Mouse (Mus musculus): ENCODE measurements around the gene Cenpl. TPM values are rescaled to one million over a fixed set of nuclear protein-coding genes. Genes with fewer than 3 reads are reported as not detected.

The Cenpl gene
- polyA plus RNA-seq, 1 experiment: 9.5 TPM

DNA sequence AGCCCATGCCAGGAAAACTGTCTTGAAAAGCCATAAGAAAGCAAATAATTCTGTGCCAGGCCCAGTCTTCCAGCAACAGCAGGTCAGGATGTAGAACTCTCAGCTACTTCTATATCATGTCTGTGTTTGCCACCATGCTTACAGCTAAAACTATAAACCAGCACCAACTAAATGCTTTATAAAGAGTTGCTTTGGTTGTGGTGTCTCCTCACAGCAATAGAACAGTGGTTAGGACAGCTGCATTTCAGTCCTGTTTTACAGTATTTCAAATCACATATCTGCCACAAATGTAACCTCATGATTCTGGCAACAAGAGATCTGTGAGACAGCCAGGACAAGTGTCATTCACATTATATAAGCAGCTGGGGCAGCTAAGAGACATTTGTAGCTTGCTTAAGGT, 29.7 kb upstream of the Cenpl start:
- Histone ChIP-seq H3K27me3 (ENCODE audit: control insufficient read depth, insufficient read depth, low read length) (no peaks in the 10 kb centered on the region), H3K4me1 (replicated peaks; ENCODE audit: control insufficient read depth, insufficient read depth, low read length) (peaks cover 4% of the 10 kb centered on the region; the same call in 1 of the 2 replicates), H3K4me3 (ENCODE audit: control insufficient read depth, insufficient read depth, low read length) (no peak overlapping the region), H3K27ac (ENCODE audit: control insufficient read depth, insufficient read depth, low read length) (no peak overlapping the region), H3K36me3 (ENCODE audit: control insufficient read depth, insufficient read depth, low read length) (peaks cover 41% of the 10 kb centered on the region)
- no peak for DNase-seq
- TF ChIP-seq CTCF (IDR thresholded peaks at IDR 0.05; ENCODE audit: borderline replicate concordance, control insufficient read depth, extremely low read depth, insufficient read depth, low read length, poor library complexity): no peak
- no peak for TF ChIP-seq POLR2A (IDR thresholded peaks at IDR 0.05; ENCODE audit: control insufficient read depth, extremely low read depth, insufficient read depth, low read length, poor library complexity)

GRCm38 (mm10) chr1:161041261-161042020, 29.1 kb upstream of the Cenpl start:
- peaks cover 37% of the 10 kb centered on the region for H3K36me3 ChIP-seq (ENCODE audit: control insufficient read depth, insufficient read depth, low read length)
- H3K27me3 ChIP-seq (ENCODE audit: control insufficient read depth, insufficient read depth, low read length): no peaks in the 10 kb centered on the region
- H3K27ac ChIP-seq (ENCODE audit: control insufficient read depth, insufficient read depth, low read length): no peak overlapping the region
- no peak overlapping the region for H3K4me3 ChIP-seq (ENCODE audit: control insufficient read depth, insufficient read depth, low read length)
- TF ChIP-seq POLR2A (IDR thresholded peaks at IDR 0.05; ENCODE audit: control insufficient read depth, extremely low read depth, insufficient read depth, low read length, poor library complexity) (no peak), CTCF (IDR thresholded peaks at IDR 0.05; ENCODE audit: borderline replicate concordance, control insufficient read depth, extremely low read depth, insufficient read depth, low read length, poor library complexity) (no peak)
- no peaks in the 10 kb centered on the region for H3K4me1 ChIP-seq (replicated peaks; ENCODE audit: control insufficient read depth, insufficient read depth, low read length)
- 95% methylated on average over 7 of the region's 7 CpGs for WGBS
- no peak for DNase-seq

DNA sequence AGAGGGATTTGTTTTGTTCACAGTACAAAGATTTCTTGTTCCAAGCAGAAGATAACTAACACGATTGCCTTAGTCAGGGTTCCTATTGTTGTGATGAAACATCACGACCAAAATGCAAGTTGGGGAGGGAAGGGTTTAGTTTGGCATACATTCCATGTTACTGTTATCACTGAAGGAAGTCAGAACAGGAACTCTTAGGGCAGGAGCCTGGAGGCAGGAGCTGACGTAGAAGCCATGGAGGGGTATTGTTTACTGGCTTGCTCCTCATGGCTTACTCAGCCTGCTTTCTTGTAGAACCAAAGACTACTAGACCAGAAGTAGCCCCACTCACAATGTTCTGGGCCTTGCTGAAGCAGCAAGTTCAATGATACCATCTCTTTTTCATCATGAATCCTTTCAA, 23.5 kb upstream of the Cenpl start:
- no peak overlapping the region for H3K4me3 ChIP-seq (ENCODE audit: control insufficient read depth, insufficient read depth, low read length)
- H3K4me1 ChIP-seq (replicated peaks; ENCODE audit: control insufficient read depth, insufficient read depth, low read length): no peaks in the 10 kb centered on the region
- no peak for DNase-seq
- H3K27ac ChIP-seq (ENCODE audit: control insufficient read depth, insufficient read depth, low read length): no peak overlapping the region
- H3K36me3 ChIP-seq (ENCODE audit: control insufficient read depth, insufficient read depth, low read length): peaks cover 15% of the 10 kb centered on the region; the same call in 1 of the 2 replicates
- TF ChIP-seq POLR2A (IDR thresholded peaks at IDR 0.05; ENCODE audit: control insufficient read depth, extremely low read depth, insufficient read depth, low read length, poor library complexity): no peak
- TF ChIP-seq CTCF (IDR thresholded peaks at IDR 0.05; ENCODE audit: borderline replicate concordance, control insufficient read depth, extremely low read depth, insufficient read depth, low read length, poor library complexity): no peak
- 97% methylated on average over 3 of the region's 3 CpGs for WGBS
- no peaks in the 10 kb centered on the region for H3K27me3 ChIP-seq (ENCODE audit: control insufficient read depth, insufficient read depth, low read length)

DNA sequence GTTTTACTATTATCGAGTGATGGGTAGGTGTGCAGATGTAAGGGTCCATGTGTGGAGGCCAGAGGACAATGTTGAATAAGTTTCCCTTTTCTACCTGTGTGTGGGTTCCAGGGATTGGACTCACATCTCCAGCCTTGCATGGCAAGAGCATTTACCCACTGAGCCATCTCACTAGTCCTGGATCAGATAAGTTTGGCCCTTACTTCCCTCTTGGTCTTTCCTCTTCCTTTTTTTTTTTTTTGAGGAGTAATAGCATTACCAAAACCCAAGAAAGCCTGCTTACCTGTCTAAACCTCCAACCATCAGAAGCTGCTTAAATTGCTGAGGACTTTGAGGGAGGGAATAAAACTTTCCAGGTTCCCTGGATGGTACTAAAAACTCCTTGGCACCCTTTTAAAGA, 13.3 kb upstream of the Cenpl start:
- DNase-seq: no peak
- no peak overlapping the region for H3K27ac ChIP-seq (ENCODE audit: control insufficient read depth, insufficient read depth, low read length)
- H3K36me3 ChIP-seq (ENCODE audit: control insufficient read depth, insufficient read depth, low read length): peaks cover 3% of the 10 kb centered on the region; the same call in 1 of the 2 replicates
- 96% methylated on average over 1 of the region's 1 CpGs for WGBS
- H3K27me3 ChIP-seq (ENCODE audit: control insufficient read depth, insufficient read depth, low read length): no peaks in the 10 kb centered on the region
- no peak overlapping the region for H3K4me3 ChIP-seq (ENCODE audit: control insufficient read depth, insufficient read depth, low read length)
- no peak for TF ChIP-seq POLR2A (IDR thresholded peaks at IDR 0.05; ENCODE audit: control insufficient read depth, extremely low read depth, insufficient read depth, low read length, poor library complexity)
- TF ChIP-seq CTCF (IDR thresholded peaks at IDR 0.05; ENCODE audit: borderline replicate concordance, control insufficient read depth, extremely low read depth, insufficient read depth, low read length, poor library complexity): no peak
- H3K4me1 ChIP-seq (replicated peaks; ENCODE audit: control insufficient read depth, insufficient read depth, low read length): no peaks in the 10 kb centered on the region

GRCm38 (mm10) chr1:161063351-161063750, 7.2 kb upstream of the Cenpl start:
- Histone ChIP-seq H3K4me1 (replicated peaks; ENCODE audit: control insufficient read depth, insufficient read depth, low read length) (no peaks in the 10 kb centered on the region), H3K36me3 (ENCODE audit: control insufficient read depth, insufficient read depth, low read length) (no peaks in the 10 kb centered on the region), H3K27ac (ENCODE audit: control insufficient read depth, insufficient read depth, low read length) (no peak overlapping the region), H3K4me3 (ENCODE audit: control insufficient read depth, insufficient read depth, low read length) (no peak overlapping the region), H3K27me3 (ENCODE audit: control insufficient read depth, insufficient read depth, low read length) (no peaks in the 10 kb centered on the region)
- 95% methylated on average over 1 of the region's 1 CpGs for WGBS
- TF ChIP-seq POLR2A (IDR thresholded peaks at IDR 0.05; ENCODE audit: control insufficient read depth, extremely low read depth, insufficient read depth, low read length, poor library complexity): no peak
- DNase-seq: no peak

DNA sequence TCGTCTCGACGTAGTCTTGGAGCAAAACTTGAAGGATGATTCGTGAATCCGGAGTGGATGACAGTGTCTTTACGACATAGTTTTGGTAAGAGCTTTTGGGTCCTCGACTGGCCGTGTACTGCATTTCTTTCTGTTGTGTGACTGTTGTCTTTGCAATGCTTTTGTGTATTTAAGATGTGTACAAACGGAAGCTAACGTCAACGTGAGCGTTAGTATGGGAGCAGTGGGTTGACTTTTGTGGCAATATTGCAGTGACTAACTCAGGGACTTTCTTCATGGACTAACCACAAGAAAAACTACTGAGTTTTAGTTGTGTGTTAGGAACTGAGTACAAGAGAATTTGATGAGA, 733 bp downstream of the Cenpl start:
- Histone ChIP-seq H3K4me3 (ENCODE audit: control insufficient read depth, insufficient read depth, low read length) (peak overlapping the region; percentile 93), H3K27ac (ENCODE audit: control insufficient read depth, insufficient read depth, low read length) (peak overlapping the region; percentile 52; the same call in 1 of the 2 replicates), H3K4me1 (replicated peaks; ENCODE audit: control insufficient read depth, insufficient read depth, low read length) (peaks cover 27% of the 10 kb centered on the region), H3K27me3 (ENCODE audit: control insufficient read depth, insufficient read depth, low read length) (no peaks in the 10 kb centered on the region), H3K36me3 (ENCODE audit: control insufficient read depth, insufficient read depth, low read length) (no peaks in the 10 kb centered on the region)
- DNase-seq: no peak
- under 1% methylated on average over 12 of the region's 12 CpGs for WGBS
- no peak for TF ChIP-seq CTCF (IDR thresholded peaks at IDR 0.05; ENCODE audit: borderline replicate concordance, control insufficient read depth, extremely low read depth, insufficient read depth, low read length, poor library complexity)
- no peak for TF ChIP-seq POLR2A (IDR thresholded peaks at IDR 0.05; ENCODE audit: control insufficient read depth, extremely low read depth, insufficient read depth, low read length, poor library complexity)

DNA sequence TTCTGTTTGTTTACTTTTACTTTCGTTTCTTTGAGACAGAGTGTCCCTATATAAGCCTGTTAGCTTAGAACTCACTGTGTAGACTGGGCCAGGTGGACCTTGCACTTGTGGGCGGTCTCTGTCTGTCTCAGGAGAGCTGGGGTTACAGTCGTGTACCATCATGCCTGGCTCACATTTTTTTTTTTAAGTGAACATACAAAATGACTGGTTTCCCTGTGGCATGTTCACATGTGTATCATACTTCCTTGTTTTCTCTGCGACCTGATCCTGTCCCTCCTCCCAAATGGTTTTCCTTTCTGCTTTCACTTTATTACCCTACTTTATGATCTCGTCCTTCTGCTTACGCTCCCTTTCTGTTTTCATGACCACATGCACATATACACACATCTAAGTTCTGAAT, 5.7 kb downstream of the Cenpl start:
- no peak for DNase-seq
- WGBS: 57% methylated on average over 6 of the region's 6 CpGs
- Histone ChIP-seq H3K27me3 (ENCODE audit: control insufficient read depth, insufficient read depth, low read length) (no peaks in the 10 kb centered on the region), H3K4me1 (replicated peaks; ENCODE audit: control insufficient read depth, insufficient read depth, low read length) (peaks cover 24% of the 10 kb centered on the region), H3K4me3 (ENCODE audit: control insufficient read depth, insufficient read depth, low read length) (no peak overlapping the region), H3K36me3 (ENCODE audit: control insufficient read depth, insufficient read depth, low read length) (peaks cover 24% of the 10 kb centered on the region), H3K27ac (ENCODE audit: control insufficient read depth, insufficient read depth, low read length) (no peak overlapping the region; the same call in 1 of the 2 replicates)
- TF ChIP-seq POLR2A (IDR thresholded peaks at IDR 0.05; ENCODE audit: control insufficient read depth, extremely low read depth, insufficient read depth, low read length, poor library complexity) (no peak), CTCF (IDR thresholded peaks at IDR 0.05; ENCODE audit: borderline replicate concordance, control insufficient read depth, extremely low read depth, insufficient read depth, low read length, poor library complexity) (no peak)
